Mouse (Mus musculus) retina, adult 2 months (tissue): ENCODE results near the gene Svbp.
A peak's percentile ranks its signal among the peaks of the same experiment; 100 is the strongest.

Experiments used
- DNase-seq: peaks from one replicate; pipeline ENCODE4 v3.0.0-alpha.2; 2012; ENCODE audit warnings: low read depth, low spot score

The Svbp gene

GRCm38 (mm10) chr4:119194909-119195581, at the start of gene Svbp:
Svbp (plus strand) TSS chr4:119195306.
- DNase-seq, result peak; percentile 71

GRCm38 (mm10) chr4:119146816-119147215, 48.3 kb upstream of the Svbp start:
- no peak for DNase-seq

GRCm38 (mm10) chr4:119147347-119147746, 47.8 kb upstream of the Svbp start:
- no peak for DNase-seq

GRCm38 (mm10) chr4:119148741-119149140, 46.4 kb upstream of the Svbp start:
- no peak for DNase-seq

GRCm38 (mm10) chr4:119157186-119157585, 37.9 kb upstream of the Svbp start:
- DNase-seq, result no peak

GRCm38 (mm10) chr4:119157891-119158290, 37.2 kb upstream of the Svbp start:
- no peak for DNase-seq

- no peak for DNase-seq
Observed at GRCm38 (mm10) chr4:119161358-119161757, 33.7 kb upstream of the Svbp start.

- DNase-seq, result no peak
Observed at GRCm38 (mm10) chr4:119162990-119163389, 32.1 kb upstream of the Svbp start.

- no peak for DNase-seq
Observed at GRCm38 (mm10) chr4:119165916-119166315, 29.2 kb upstream of the Svbp start.

- DNase-seq, result no peak
Observed at GRCm38 (mm10) chr4:119167068-119167467, 28.0 kb upstream of the Svbp start.

- peak; percentile 77 for DNase-seq
Observed at GRCm38 (mm10) chr4:119167663-119168062, 27.4 kb upstream of the Svbp start.

GRCm38 (mm10) chr4:119172919-119173650, 22.0 kb upstream of the Svbp start:
- no peak for DNase-seq

- peak; percentile 93 for DNase-seq
Observed at GRCm38 (mm10) chr4:119173851-119174453, 21.2 kb upstream of the Svbp start, which contains the start of gene Zfp691. Zfp691 (minus strand) TSS chr4:119174195.

GRCm38 (mm10) chr4:119177702-119178101, 17.4 kb upstream of the Svbp start:
- DNase-seq, result no peak

- DNase-seq, result no peak
Observed at GRCm38 (mm10) chr4:119178331-119178730, 16.8 kb upstream of the Svbp start.

- no peak for DNase-seq
Observed at GRCm38 (mm10) chr4:119180133-119180707, 14.9 kb upstream of the Svbp start.

GRCm38 (mm10) chr4:119181456-119181855, 13.7 kb upstream of the Svbp start:
- DNase-seq, result no peak

GRCm38 (mm10) chr4:119183525-119183924, 11.6 kb upstream of the Svbp start:
- DNase-seq, result no peak

- DNase-seq, result no peak
Observed at GRCm38 (mm10) chr4:119185771-119186170, 9.3 kb upstream of the Svbp start.

GRCm38 (mm10) chr4:119188060-119188785, 6.9 kb upstream of the Svbp start:
- DNase-seq, result no peak

- no peak for DNase-seq
Observed at GRCm38 (mm10) chr4:119189392-119189791, 5.7 kb upstream of the Svbp start.

- no peak for DNase-seq
Observed at GRCm38 (mm10) chr4:119189864-119190263, 5.2 kb upstream of the Svbp start, which contains the start of gene Ermap. Ermap (minus strand) TSS chr4:119190011.
